Mouse (Mus musculus) heart, postnatal 4 days (tissue): Measurements from ENCODE around the gene Dnah10. TPM values are rescaled to one million over a fixed set of nuclear protein-coding genes. Genes with fewer than 3 reads are reported as not detected.

Experiments
- DNase-seq: peaks from one replicate; pipeline ENCODE4 v3.0.0; 2021
- total RNA-seq, 2 experiments: library from RNA; stranded (reverse); gene quantifications; 2 replicates each; pipeline ENCODE4 v1.2.3; 2021

Dnah10 gene
- total RNA-seq, 2 experiments from 2014 or later = 0.02 TPM; not detected in 1

- no peak for DNase-seq
These were observed 89.9 kb downstream of the Dnah10 start for GRCm38 (mm10) chr5:124814797-124815196.

GRCm38 (mm10) chr5:124817050-124817449, 92.2 kb downstream of the Dnah10 start:
- DNase-seq = no peak

GRCm38 (mm10) chr5:124822128-124822894, 97.4 kb downstream of the Dnah10 start:
- no peak for DNase-seq

GRCm38 (mm10) chr5:124830331-124830730, 105.4 kb downstream of the Dnah10 start:
- DNase-seq = no peak

- DNase-seq = no peak
These were observed 110.3 kb downstream of the Dnah10 start for GRCm38 (mm10) chr5:124835218-124835617.

GRCm38 (mm10) chr5:124836075-124836474, 111.2 kb downstream of the Dnah10 start:
- DNase-seq = no peak

GRCm38 (mm10) chr5:124836621-124837020, 111.7 kb downstream of the Dnah10 start:
- no peak for DNase-seq

GRCm38 (mm10) chr5:124840202-124840601, 115.3 kb downstream of the Dnah10 start:
- peak; percentile 41 for DNase-seq

GRCm38 (mm10) chr5:124840669-124841068, 115.8 kb downstream of the Dnah10 start:
- no peak for DNase-seq

- peak; percentile 32 for DNase-seq
These were observed 118.5 kb downstream of the Dnah10 start for GRCm38 (mm10) chr5:124843386-124843785.

GRCm38 (mm10) chr5:124844929-124845328, 120.0 kb downstream of the Dnah10 start:
- no peak for DNase-seq

- no peak for DNase-seq
These were observed 122.1 kb downstream of the Dnah10 start for GRCm38 (mm10) chr5:124847014-124847413.

GRCm38 (mm10) chr5:124848994-124849393, 124.1 kb downstream of the Dnah10 start:
- no peak for DNase-seq

GRCm38 (mm10) chr5:124851572-124851971, 126.7 kb downstream of the Dnah10 start:
- DNase-seq = no peak

- no peak for DNase-seq
These were observed 127.4 kb downstream of the Dnah10 start for GRCm38 (mm10) chr5:124852294-124852693.

GRCm38 (mm10) chr5:124853079-124853478, 128.2 kb downstream of the Dnah10 start:
- DNase-seq = no peak

GRCm38 (mm10) chr5:124854202-124854601, 129.3 kb downstream of the Dnah10 start:
- no peak for DNase-seq

GRCm38 (mm10) chr5:124860013-124860412, 135.1 kb downstream of the Dnah10 start:
- DNase-seq = no peak

GRCm38 (mm10) chr5:124861463-124861862, 136.6 kb downstream of the Dnah10 start:
- DNase-seq = no peak

GRCm38 (mm10) chr5:124862013-124862866, 137.4 kb downstream of the Dnah10 start, which contains the start of the genes Ccdc92 and Zfp664:
Ccdc92 (minus strand) TSS chr5:124862424.
Zfp664 (plus strand) TSS chr5:124862691.
- DNase-seq = peak; percentile 98

GRCm38 (mm10) chr5:124862871-124863741, 138.2 kb downstream of the Dnah10 start:
- peak; percentile 52 for DNase-seq

GRCm38 (mm10) chr5:124868981-124869380, 144.1 kb downstream of the Dnah10 start:
- DNase-seq = peak; percentile 75
